Mouse (Mus musculus): ENCODE results near the gene Cylc2. TPM values are rescaled to one million over a fixed set of nuclear protein-coding genes. Genes with fewer than 3 reads are reported as not detected.

The Cylc2 gene
- not detected in 2 replicates for polyA plus RNA-seq (2012; rRNA removed)

GRCm38 (mm10) chr4:51216378-51216777 lies at the start of gene Cylc2:
Cylc2 (plus strand) TSS chr4:51216678.

Data from central nervous system, embryonic 11.5 days (tissue).